Mouse (Mus musculus) Muller cell, postnatal 12 days (primary cell): ENCODE data around the gene Prss38.

ENCODE experiments used
- DNase-seq: peaks from one replicate; pipeline ENCODE4 v3.0.0-alpha.2; 2015; ENCODE audit errors: inconsistent ontology term

Prss38 gene

DNA sequence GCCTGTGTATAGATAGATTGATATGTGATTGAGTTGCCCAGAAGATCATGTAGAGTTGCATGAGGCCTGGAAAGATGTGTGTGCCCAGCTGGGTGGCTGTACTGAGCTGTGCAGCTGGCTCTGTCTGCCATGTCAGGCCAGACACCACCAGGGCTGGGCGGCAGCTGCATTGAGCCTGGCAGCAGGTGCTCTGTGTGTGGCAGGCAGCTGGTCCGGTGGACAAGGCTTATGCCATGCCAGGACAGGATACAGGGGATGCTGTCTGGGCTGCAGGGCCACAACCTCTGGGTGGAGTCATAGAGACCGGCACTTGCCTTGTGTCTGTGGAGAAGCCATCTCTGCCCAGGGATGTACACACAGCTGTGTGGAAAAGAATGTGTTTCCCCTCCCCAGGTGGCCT is 52.5 kb downstream of the Prss38 start:
- no peak for DNase-seq
